Mouse (Mus musculus) lung, embryonic 16.5 days (tissue): ENCODE data around the gene Ska3. TPM values are rescaled to one million over a fixed set of nuclear protein-coding genes. Genes with fewer than 3 reads are reported as not detected.
"Not testable (repeated sequence)": the region's sequence is repeated elsewhere in the genome, so short reads cannot be mapped to it uniquely, and the experiment has no call there.

Source experiments
- ATAC-seq: fragments of 200-750 bp; cut with Nextera tagmentation; 2 replicates; pipeline ENCODE4 v1.8.0; 2017; ENCODE audit warnings: low read depth, mild to moderate bottlenecking, moderate library complexity
- H3K27ac ChIP-seq: fragments of 300-500 bp; sonication (generic); 2 replicates; pipeline ENCODE4 v1.5.1; 2014; ENCODE audit warnings: mild to moderate bottlenecking, control low read depth, low read length
- H3K27me3 ChIP-seq: fragments of 300-500 bp; sonication (generic); 2 replicates; pipeline ENCODE4 v1.6.1; 2014; ENCODE audit warnings: low read depth, low read length, mixed read lengths; ENCODE audit not compliant: control insufficient read depth, insufficient read depth
- H3K36me3 ChIP-seq: fragments of 300-500 bp; sonication (generic); 2 replicates; pipeline ENCODE4 v1.6.1; 2014; ENCODE audit warnings: low read length; ENCODE audit not compliant: control insufficient read depth, insufficient read depth
- H3K4me1 ChIP-seq: fragments of 300-500 bp; sonication (generic); replicated peaks from 2 replicates; pipeline ENCODE4 v1.6.1; 2014; ENCODE audit warnings: low read length, mixed read lengths; ENCODE audit not compliant: control insufficient read depth, insufficient read depth
- H3K4me2 ChIP-seq: fragments of 300-500 bp; sonication (generic); 2 replicates; pipeline ENCODE4 v1.6.1; 2014; ENCODE audit warnings: low read depth, low read length, control low read depth
- H3K4me3 ChIP-seq: fragments of 300-500 bp; sonication (generic); 2 replicates; pipeline ENCODE4 v1.5.1; 2014; ENCODE audit warnings: mild to moderate bottlenecking, low read length, control low read depth
- H3K9ac ChIP-seq: fragments of 300-500 bp; sonication (generic); 2 replicates; pipeline ENCODE4 v1.6.1; 2014; ENCODE audit warnings: low read length, control low read depth
- H3K9me3 ChIP-seq: fragments of 300-500 bp; sonication (generic); 2 replicates; pipeline ENCODE4 v1.6.1; 2016; ENCODE audit warnings: low read length; ENCODE audit not compliant: control insufficient read depth
- WGBS: fragments of 180-500 bp; shearing (Covaris S2); extraction: QIAGEN DNeasy Blood & Tissue Kit; methylation state at CpG from one replicate; pipeline ENCODE4 v1.1.7; 2014; 5-methylcytosine and 5-hydroxymethylcytosine counted together
- polyA plus RNA-seq: library from polyadenylated mRNA; unstranded; fragments of >200 nt; fragmentation: Nextera tagmentation; extraction: Ambion mirVana; gene quantifications from 2 replicates; pipeline ENCODE4 v1.2.1, GENCODE M21; 2015

Gene Ska3
- polyA plus RNA-seq, 1 experiment from 2014 or later, result 43.8 TPM

- no peak overlapping the region for H3K4me2 ChIP-seq
- H3K4me1 ChIP-seq, result no peaks in the 10 kb centered on the region
- H3K36me3 ChIP-seq, result peaks cover 4% of the 10 kb centered on the region
- H3K9ac ChIP-seq, result no peak overlapping the region
- no peaks in the 10 kb centered on the region for H3K27me3 ChIP-seq
- no peak overlapping the region for H3K4me3 ChIP-seq
- no peak for ATAC-seq
- H3K9me3 ChIP-seq, result no peaks in the 10 kb centered on the region
- no peak overlapping the region for H3K27ac ChIP-seq
- 86% methylated on average over 3 of the region's 3 CpGs for WGBS
Observed at GRCm38 (mm10) chr14:57850330-57850729, 24.3 kb upstream of the Ska3 start.

GRCm38 (mm10) chr14:57848646-57849045, 22.7 kb upstream of the Ska3 start:
- no peaks in the 10 kb centered on the region for H3K4me1 ChIP-seq
- WGBS, result 89% methylated on average over 2 of the region's 2 CpGs
- H3K36me3 ChIP-seq, result peaks cover 10% of the 10 kb centered on the region
- H3K9me3 ChIP-seq, result no peaks in the 10 kb centered on the region
- H3K9ac ChIP-seq, result no peak overlapping the region
- no peak for ATAC-seq
- no peak overlapping the region for H3K27ac ChIP-seq
- H3K4me2 ChIP-seq, result no peak overlapping the region
- no peak overlapping the region for H3K4me3 ChIP-seq
- H3K27me3 ChIP-seq, result no peaks in the 10 kb centered on the region

GRCm38 (mm10) chr14:57848061-57848460, 22.1 kb upstream of the Ska3 start:
- 81% methylated on average over 5 of the region's 5 CpGs for WGBS

GRCm38 (mm10) chr14:57844535-57844934, 18.6 kb upstream of the Ska3 start:
- no peak for ATAC-seq
- WGBS, result 91% methylated on average over 3 of the region's 3 CpGs
- Histone ChIP-seq H3K4me2 (no peak overlapping the region), H3K4me3 (no peak overlapping the region), H3K36me3 (peaks cover 17% of the 10 kb centered on the region), H3K27ac (no peak overlapping the region), H3K27me3 (no peaks in the 10 kb centered on the region), H3K9me3 (no peaks in the 10 kb centered on the region), H3K9ac (no peak overlapping the region), H3K4me1 (no peaks in the 10 kb centered on the region)

More at GRCm38 (mm10) chr14:57848061-57848460, 22.1 kb upstream of the Ska3 start:
- H3K4me1 ChIP-seq, H3K4me2 ChIP-seq, H3K27ac ChIP-seq, H3K4me3 ChIP-seq, H3K9ac ChIP-seq, ATAC-seq, H3K27me3 ChIP-seq, H3K9me3 ChIP-seq: not testable (repeated sequence)
- peaks cover 10% of the 10 kb centered on the region for H3K36me3 ChIP-seq

GRCm38 (mm10) chr14:57835157-57835556, 9.2 kb upstream of the Ska3 start:
- H3K4me2 ChIP-seq, result no peak overlapping the region
- no peaks in the 10 kb centered on the region for H3K4me1 ChIP-seq
- H3K36me3 ChIP-seq, result peaks cover 18% of the 10 kb centered on the region; the same call in 1 of the 2 replicates
- ATAC-seq, result no peak
- no peaks in the 10 kb centered on the region for H3K9me3 ChIP-seq
- no peaks in the 10 kb centered on the region for H3K27me3 ChIP-seq
- no peak overlapping the region for H3K9ac ChIP-seq
- no peak overlapping the region for H3K27ac ChIP-seq
- WGBS, result 83% methylated on average over 10 of the region's 10 CpGs
- no peak overlapping the region for H3K4me3 ChIP-seq

GRCm38 (mm10) chr14:57833526-57833925, 7.5 kb upstream of the Ska3 start:
- H3K4me3 ChIP-seq, result no peak overlapping the region
- 64% methylated on average over 2 of the region's 2 CpGs for WGBS
- H3K27ac ChIP-seq, result peak overlapping the region; percentile 55
- no peaks in the 10 kb centered on the region for H3K9me3 ChIP-seq
- peaks cover 16% of the 10 kb centered on the region; the same call in 1 of the 2 replicates for H3K36me3 ChIP-seq
- H3K4me2 ChIP-seq, result no peak overlapping the region
- no peak overlapping the region for H3K9ac ChIP-seq
- no peaks in the 10 kb centered on the region for H3K4me1 ChIP-seq
- no peaks in the 10 kb centered on the region for H3K27me3 ChIP-seq
- ATAC-seq, result no peak

GRCm38 (mm10) chr14:57827284-57827683, 1.3 kb upstream of the Ska3 start:
- peaks cover under 1% of the 10 kb centered on the region; the same call in 1 of the 2 replicates for H3K36me3 ChIP-seq
- peak overlapping the region; percentile 91 for H3K9ac ChIP-seq
- WGBS, result 71% methylated on average over 1 of the region's 1 CpGs
- H3K27ac ChIP-seq, result no peak overlapping the region
- no peaks in the 10 kb centered on the region for H3K9me3 ChIP-seq
- no peaks in the 10 kb centered on the region for H3K27me3 ChIP-seq
- ATAC-seq, result no peak
- H3K4me2 ChIP-seq, result peak overlapping the region; percentile 71
- peak overlapping the region; percentile 76 for H3K4me3 ChIP-seq
- peaks cover 13% of the 10 kb centered on the region for H3K4me1 ChIP-seq

GRCm38 (mm10) chr14:57820839-57821238, 5.1 kb downstream of the Ska3 start:
- WGBS, result 80% methylated on average over 4 of the region's 4 CpGs
- ATAC-seq, result no peak

GRCm38 (mm10) chr14:57811844-57812243, 14.1 kb downstream of the Ska3 start:
- H3K36me3 ChIP-seq, result peaks cover 44% of the 10 kb centered on the region
- H3K4me2 ChIP-seq, result no peak overlapping the region
- H3K4me1 ChIP-seq, result no peaks in the 10 kb centered on the region
- no peak for ATAC-seq
- no peak overlapping the region for H3K27ac ChIP-seq
- no peak overlapping the region for H3K9ac ChIP-seq
- WGBS, result 93% methylated on average over 5 of the region's 5 CpGs
- no peak overlapping the region for H3K4me3 ChIP-seq
- no peaks in the 10 kb centered on the region for H3K9me3 ChIP-seq
- H3K27me3 ChIP-seq, result no peaks in the 10 kb centered on the region

More at GRCm38 (mm10) chr14:57820839-57821238, 5.1 kb downstream of the Ska3 start:
- no peak overlapping the region for H3K27ac ChIP-seq
- no peaks in the 10 kb centered on the region for H3K9me3 ChIP-seq
- no peak overlapping the region for H3K4me3 ChIP-seq
- H3K4me1 ChIP-seq, result peaks cover 3% of the 10 kb centered on the region; the same call in 1 of the 2 replicates
- peaks cover 36% of the 10 kb centered on the region for H3K36me3 ChIP-seq
- no peaks in the 10 kb centered on the region for H3K27me3 ChIP-seq
- H3K9ac ChIP-seq, result no peak overlapping the region
- H3K4me2 ChIP-seq, result no peak overlapping the region

GRCm38 (mm10) chr14:57810886-57811285, 15.1 kb downstream of the Ska3 start:
- no peak overlapping the region; the same call in 1 of the 2 replicates for H3K27ac ChIP-seq
- no peaks in the 10 kb centered on the region for H3K4me1 ChIP-seq
- no peaks in the 10 kb centered on the region for H3K9me3 ChIP-seq
- no peak for ATAC-seq
- WGBS, result 81% methylated on average over 2 of the region's 2 CpGs
- H3K36me3 ChIP-seq, result peaks cover 40% of the 10 kb centered on the region
- H3K4me3 ChIP-seq, result no peak overlapping the region
- no peak overlapping the region for H3K4me2 ChIP-seq
- H3K27me3 ChIP-seq, result no peaks in the 10 kb centered on the region
- H3K9ac ChIP-seq, result no peak overlapping the region
